Mouse (Mus musculus) monocyte, adult 5-6 weeks (primary cell): Measurements from ENCODE around the gene Ell. TPM values are rescaled to one million over a fixed set of nuclear protein-coding genes. Genes with fewer than 3 reads are reported as not detected.

Source experiments
- ATAC-seq: fragments of 153-309, 156-312 bp; replicated peaks from 2 replicates; pipeline ENCODE4 v1.8.0; 2017; ENCODE audit warnings: mild to moderate bottlenecking; ENCODE audit not compliant: low TSS enrichment, insufficient number of reproducible peaks, severe bottlenecking, poor library complexity, low FRiP score
- total RNA-seq: library from RNA; stranded (forward); fragments of 200-1000, 200-491, 200-594 nt; gene quantifications from 3 replicates; pipeline ENCODE4 v1.2.3, GENCODE M21; 2017

The Ell gene
- total RNA-seq = 13.9 to 16.9 TPM (median 15.1 TPM) in 3 replicates

DNA sequence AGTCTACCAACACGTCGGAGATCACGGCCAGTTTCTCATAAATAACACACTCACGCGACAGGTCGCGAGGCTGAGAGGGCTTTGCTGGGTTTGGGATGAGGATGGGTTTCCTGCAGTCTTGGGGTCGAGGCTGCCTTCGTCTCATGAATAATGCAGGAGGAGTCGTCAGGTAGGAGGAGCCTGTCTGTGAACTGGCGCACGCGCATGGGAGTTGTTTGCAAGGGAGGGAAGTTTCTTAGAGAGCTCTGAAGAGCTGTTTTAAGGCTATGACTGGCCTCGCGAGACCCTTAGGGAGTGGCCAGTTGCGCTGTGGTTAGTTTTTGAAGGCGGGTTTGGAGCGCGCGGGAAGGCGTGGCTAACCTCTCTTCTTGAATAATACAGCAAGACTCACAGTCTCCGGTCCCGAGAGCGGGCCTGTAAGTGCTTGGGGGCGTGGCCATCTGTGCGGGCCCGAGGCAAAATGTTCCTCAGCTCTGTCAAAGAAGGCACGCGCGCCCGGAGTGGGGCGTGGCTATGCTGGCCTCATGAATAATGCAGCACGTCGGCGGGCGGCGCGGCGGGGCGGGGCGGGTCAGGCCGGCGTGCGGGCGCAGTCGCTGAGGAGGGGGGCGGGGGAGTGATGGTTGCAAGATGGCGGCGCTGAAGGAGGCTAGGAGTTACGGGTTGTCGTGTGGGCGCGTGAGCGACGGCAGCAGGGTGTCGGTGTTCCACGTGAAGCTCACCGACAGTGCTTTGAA, at the start of gene Ell:
Ell (plus strand) TSS at position 381 of the 737 bp plus-strand sequence.
- peak; percentile 61 for ATAC-seq

DNA sequence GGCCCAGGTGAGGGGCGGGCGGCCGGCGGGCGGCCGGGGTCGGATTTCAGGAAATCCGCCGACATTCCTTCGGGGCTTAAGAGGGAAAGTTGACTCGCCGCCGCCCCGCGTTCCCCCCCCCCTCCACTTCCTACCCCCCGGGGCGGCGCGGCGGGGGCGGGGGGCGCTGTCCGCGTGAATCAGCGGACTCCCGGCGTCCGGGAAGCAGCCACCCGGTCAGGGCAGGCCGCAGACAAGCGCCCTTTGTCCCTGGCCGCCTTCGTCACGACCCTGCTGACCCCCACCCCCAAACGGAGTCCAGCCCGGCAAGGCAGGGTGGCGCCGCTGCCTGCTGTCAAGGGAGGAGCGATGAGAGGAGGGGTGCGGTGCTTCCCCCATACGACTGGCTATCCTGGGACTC, 49.7 kb upstream of the Ell start:
- no peak for ATAC-seq

DNA sequence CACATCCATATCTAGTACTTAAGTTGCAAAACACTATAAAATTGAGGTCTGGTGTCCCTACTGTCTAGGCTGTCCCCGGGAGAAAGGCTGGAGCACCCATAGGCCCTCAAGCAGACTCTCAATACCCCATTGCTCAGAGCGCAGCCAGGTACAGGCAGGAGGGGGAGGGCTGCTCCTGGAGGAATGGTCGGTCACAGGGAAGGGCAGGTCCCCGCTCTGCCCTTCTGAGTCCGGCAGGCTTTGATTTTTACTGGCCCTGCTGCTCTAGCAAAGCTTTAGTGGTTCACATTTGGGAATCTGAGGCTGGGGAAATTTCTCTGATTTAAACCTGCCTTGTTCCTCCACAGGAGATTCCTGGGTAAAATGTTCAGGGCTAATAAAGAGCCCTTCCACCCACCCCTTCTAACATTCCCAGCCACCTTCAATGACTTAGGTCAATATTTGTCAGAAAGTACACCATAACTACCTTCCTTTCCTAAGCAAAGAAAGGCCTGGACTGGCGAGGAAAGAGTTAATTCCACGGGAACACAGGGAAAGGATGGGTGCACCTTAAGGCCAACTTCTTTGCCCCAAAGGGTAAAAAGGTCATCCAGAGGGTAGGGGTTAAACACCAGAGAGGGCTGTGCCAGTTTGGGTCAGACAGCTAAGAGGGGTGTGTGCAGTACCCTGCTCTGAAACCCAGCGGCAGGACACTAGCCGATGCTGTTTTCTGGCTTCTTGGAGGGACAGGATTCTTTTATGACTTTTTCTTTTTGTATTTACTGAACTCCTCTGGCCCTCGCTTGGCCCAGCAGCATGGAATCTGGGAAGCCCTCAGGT, 49.0 kb upstream of the Ell start:
- ATAC-seq = no peak

GRCm38 (mm10) chr8:70490880-70491495, 48.3 kb upstream of the Ell start:
- ATAC-seq = no peak

DNA sequence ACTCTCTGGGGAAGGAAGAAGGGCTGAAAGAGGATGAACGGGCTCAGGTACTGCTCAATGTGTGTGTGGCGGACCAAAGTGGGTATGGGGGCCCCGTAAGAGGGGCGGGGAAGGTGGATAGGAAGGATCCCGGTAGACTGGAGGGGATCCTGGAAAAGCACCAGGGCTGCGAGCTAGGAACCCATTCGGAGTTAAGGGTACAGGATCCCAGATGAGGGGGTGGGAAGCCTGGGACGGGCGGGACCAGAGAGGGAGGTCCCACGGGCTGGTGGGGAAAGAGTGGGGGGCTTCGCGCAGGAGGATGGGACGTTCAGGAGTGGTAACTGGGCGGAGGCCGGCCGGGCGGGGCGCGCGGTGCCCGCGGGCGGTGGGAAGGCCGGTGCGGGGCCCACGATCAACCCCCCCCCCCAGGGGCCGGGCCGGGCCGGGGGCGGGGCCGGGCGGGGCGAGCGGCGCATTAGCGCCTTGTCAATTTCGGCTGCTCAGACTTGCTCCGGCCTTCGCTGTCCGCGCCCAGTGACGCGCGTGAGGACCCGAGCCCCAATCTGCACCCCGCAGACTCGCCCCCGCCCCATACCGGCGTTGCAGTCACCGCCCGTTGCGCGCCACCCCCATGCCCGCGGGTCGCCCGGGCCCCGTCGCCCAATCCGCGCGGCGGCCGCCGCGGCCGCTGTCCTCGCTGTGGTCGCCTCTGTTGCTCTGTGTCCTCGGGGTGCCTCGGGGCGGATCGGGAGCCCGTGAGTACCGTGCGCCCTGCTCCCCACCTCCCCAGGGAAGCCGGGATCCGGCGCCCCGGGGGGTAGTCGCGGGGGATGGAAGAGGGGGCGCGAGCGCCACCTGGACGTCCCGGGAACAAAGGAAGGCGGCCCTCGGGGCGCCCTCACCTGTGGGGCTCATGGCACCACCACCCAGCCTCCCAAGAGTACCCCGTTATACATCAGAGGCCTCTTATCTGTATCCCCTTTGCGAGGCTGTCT, 46.3 kb upstream of the Ell start, which contains the start of gene Crlf1:
Crlf1 (plus strand) TSS at position 495 of the 977 bp plus-strand sequence.
- ATAC-seq = no peak

DNA sequence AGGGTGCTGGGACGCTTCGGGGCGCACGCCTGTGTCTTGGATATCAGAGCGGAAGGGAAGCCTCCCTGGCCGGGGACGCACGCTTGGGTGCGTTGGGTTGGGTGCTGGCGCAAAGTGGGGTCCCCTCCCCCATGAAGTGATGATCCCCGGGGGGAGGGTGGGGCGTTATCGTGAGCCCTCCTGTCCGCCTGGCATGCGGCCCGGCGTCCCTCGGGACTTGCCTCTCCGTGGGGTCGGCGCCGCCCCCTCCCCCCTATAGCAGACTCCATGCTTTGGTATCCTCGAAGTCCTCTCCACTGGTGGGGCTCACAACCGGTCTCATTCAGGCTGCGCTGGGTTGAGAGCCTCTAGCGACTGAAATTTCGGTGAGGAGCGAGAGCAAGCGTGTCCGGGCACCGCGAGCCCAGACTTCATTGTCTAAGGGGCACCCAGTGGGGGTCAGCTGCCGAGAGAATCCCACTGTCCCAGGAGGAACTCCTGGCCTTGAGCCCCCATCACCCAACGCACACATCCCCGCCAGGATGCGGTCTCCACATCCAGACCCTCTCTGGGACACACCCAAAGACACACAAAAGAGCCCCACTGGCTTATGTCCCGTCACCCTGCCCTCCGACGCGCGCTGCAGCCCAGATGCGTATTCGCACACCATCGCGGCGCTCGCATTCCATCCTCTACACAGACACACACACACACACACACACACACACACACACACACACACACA, 45.4 kb upstream of the Ell start:
- no peak for ATAC-seq

GRCm38 (mm10) chr8:70494416-70494945, 44.8 kb upstream of the Ell start:
- no peak for ATAC-seq

- no peak for ATAC-seq
Observed at GRCm38 (mm10) chr8:70495001-70495770, 44.1 kb upstream of the Ell start.

DNA sequence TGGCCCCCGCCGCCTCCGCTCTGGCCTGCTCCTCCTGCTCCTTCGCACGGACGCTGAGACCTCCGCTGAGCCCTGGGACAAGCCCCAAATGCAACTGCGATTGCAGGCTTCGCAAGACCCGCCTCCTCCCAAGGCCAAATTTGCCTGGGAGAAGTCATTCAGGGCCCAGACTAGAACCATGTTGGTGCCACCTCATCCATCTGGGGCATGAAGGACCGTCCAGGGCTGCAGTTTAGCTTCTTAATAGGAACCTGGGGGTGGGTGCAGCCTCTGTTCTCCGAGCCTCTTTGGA, 43.5 kb upstream of the Ell start:
- ATAC-seq = no peak

GRCm38 (mm10) chr8:70500386-70501301, 38.6 kb upstream of the Ell start:
- ATAC-seq = no peak

DNA sequence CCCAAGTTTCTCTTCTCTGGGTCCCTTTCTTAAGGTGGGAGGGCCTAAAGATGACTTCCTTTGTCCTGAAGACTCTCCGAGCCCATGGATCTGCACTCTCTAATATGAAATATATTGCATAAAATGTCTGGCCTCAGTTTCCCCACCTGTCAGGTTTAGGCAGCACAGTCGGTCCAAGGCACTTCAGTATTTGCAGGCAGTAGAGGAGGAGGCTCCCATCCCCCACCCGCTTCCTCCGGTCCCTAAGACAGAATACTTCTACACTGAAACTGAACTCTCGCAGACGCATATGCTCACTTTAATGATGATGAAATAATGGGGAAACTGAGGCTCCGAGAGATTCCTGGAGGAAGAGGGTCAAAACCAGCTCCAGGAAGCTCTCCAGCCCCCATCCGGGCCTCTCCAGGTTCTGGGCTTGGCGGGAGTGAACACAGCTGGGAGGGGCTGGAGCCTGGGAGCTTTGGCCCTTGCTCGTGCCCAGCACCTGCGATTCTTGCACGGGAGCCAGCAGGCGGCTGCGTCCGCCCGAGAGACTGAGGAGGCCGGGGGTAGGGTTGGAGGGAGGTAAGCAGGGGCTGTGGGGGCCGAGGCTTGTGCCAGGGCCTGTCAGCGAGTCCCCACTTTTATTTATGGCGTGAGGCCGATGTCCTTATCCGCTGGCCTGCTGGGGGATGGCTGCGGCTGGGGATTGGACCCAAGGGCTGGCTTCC, 37.3 kb upstream of the Ell start:
- ATAC-seq = no peak

DNA sequence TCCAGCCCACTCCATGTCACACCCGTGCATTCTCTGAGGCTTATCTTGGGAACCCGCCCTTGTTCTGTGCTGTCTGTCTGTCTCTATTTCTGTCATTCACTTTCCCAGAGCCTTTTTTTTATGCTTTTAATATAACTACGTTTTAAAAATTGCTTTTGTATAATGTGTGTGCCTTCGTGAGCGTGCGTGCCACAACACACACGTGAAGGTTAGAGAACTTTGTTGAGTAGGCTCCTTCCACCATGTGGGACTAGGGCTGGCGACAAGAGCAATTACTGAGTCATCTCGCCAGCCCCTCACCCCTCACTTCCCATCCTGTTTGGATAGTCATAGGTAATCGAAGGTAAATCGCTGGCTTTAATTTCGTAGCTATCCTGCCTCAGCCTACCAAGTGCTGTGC, 36.7 kb upstream of the Ell start:
- ATAC-seq = no peak

DNA sequence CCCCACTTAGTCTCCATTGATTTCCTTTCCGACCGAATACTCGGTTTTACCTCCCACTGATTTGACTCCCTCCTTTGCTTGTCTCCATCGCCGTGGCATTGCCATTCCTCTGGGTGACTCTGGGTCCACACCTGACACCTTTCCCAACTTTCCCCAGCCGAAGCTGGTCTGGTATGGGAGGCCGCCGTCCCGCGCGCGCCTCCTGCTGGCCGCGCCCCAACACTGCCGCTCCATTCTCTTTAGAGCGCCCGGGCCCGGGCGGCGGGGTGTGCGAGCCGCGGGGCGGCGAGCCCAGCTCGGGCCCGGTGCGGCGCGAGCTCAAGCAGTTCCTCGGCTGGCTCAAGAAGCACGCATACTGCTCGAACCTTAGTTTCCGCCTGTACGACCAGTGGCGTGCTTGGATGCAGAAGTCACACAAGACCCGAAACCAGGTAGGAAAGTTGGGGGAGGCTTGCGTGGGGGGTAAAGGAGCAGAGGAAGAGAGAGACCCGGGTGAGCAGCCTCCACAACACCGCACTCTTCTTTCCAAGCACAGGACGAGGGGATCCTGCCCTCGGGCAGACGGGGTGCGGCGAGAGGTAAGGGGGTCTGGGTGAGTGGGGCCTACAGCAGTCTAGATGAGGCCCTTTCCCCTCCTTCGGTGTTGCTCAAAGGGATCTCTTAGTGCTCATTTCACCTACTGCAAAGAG, 36.1 kb upstream of the Ell start:
- no peak for ATAC-seq

DNA sequence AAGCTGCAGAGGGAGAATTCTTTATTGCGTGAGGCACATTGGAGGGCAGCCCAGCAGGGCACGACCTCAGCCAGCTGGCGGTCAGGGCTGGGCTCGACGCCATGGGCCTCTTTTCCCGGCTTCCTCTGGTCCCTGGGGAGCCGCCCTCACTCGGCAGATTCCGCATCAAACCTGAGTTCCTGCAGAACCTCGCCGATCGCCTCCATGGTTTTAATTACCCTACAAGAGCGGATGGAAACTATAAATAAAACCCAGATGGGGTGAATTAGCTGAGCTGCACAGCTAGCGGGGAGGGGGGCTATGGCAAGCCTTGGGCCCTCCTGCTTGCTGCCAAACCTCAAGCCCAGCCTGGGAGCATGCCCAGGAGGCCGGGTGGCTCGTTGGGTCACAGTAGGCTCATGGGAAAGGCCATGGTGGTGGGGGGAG, 35.0 kb upstream of the Ell start:
- no peak for ATAC-seq

DNA sequence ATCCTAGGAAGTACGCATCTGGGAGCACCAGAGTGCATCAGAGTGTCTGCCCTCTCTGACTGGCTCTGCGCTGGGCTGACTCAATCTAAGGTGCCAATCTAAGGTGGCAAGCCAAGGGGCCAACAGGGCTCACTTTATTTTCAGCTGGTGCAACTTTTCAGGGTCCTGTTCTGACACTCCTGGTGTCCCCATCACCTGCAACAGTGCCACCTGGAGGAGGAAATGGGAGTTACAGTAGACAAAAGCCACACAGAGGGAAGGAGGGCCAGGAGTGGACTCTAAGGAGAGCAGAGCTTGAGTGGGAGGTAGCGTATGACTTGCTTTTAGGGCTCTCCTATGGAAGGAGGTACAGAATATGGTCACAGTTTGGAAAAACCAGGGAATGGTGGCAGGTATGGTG, 34.4 kb upstream of the Ell start:
- peak; percentile 40 for ATAC-seq
